Mouse (Mus musculus): ENCODE data around the gene Fam234b.

DNA sequence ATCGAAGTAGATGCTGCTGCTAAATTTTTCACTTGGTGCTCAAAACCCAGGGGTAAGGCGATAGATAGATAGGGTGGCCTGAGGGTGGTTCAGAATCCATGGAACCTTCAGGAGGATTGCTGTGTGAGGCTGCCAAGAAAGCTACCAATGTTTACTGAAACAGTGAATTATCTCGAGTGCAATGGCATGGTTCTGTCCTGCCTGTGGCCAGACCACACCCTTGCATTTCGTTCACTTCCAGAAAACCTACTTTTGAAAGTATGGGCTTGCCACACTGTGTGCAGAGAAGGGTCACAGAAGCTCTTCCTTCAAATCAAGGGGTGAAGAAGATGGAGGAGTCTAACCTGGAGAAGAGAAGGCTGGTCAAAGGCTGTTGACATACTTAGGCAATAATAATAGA lies 8.0 kb downstream of the Fam234b start:
- TF ChIP-seq POLR2A (IDR thresholded peaks at IDR 0.05; ENCODE audit: insufficient read length, low read depth) = no peak
- no peak for TF ChIP-seq TCF12 (IDR thresholded peaks at IDR 0.05; ENCODE audit: insufficient read depth, poor library complexity, severe bottlenecking)
- no peak for TF ChIP-seq MYOG (IDR thresholded peaks at IDR 0.05; ENCODE audit: control insufficient read depth in 1 of 3, insufficient read depth in 1 of 3, insufficient read length in 2 of 3, low read depth in 2 of 3)
- TF ChIP-seq REST (IDR thresholded peaks at IDR 0.05; ENCODE audit: insufficient read depth, insufficient read length) = no peak
- TF ChIP-seq MYOD1 (IDR thresholded peaks at IDR 0.05; ENCODE audit: control insufficient read depth in 1 of 3, insufficient read length in 2 of 3, low read depth in 2 of 3) = no peak
- TF ChIP-seq TCF3 (IDR thresholded peaks at IDR 0.05; ENCODE audit: insufficient read length, low read depth) = no peak
- no peak for TF ChIP-seq E2F4 (IDR thresholded peaks at IDR 0.05; ENCODE audit: insufficient read depth)
- TF ChIP-seq POLR2AphosphoS2 (IDR thresholded peaks at IDR 0.05; ENCODE audit: insufficient read length, low read depth) = no peak
- TF ChIP-seq USF1 (IDR thresholded peaks at IDR 0.05; ENCODE audit: low read depth) = no peak

Measured in myocyte (in vitro differentiated cells).